Mouse (Mus musculus) neural tube, embryonic 11.5 days (tissue): ENCODE results near the gene Dok3. TPM values are rescaled to one million over a fixed set of nuclear protein-coding genes. Genes with fewer than 3 reads are reported as not detected.
A peak's percentile ranks its signal among the peaks of the same experiment; 100 is the strongest.

Experiments used
- ATAC-seq: fragments of 200-750 bp; cut with Nextera tagmentation; 2 replicates; pipeline ENCODE4 v1.8.0; 2017; ENCODE audit warnings: moderate number of reproducible peaks, mild to moderate bottlenecking, moderate TSS enrichment, moderate library complexity; ENCODE audit not compliant: insufficient read depth, low FRiP score, low TSS enrichment
- DNase-seq: peaks from one replicate; pipeline ENCODE4 v3.0.0-alpha.2; 2015; ENCODE audit warnings: low spot score
- H3K27ac ChIP-seq: fragments of 300-500 bp; sonication (generic); 2 replicates; pipeline ENCODE4 v1.5.1; 2014; ENCODE audit warnings: low read depth, mild to moderate bottlenecking, low read length
- H3K27me3 ChIP-seq: fragments of 300-500 bp; sonication (generic); 2 replicates; pipeline ENCODE4 v1.6.1; 2014; ENCODE audit warnings: mild to moderate bottlenecking, low read length, mixed read lengths; ENCODE audit not compliant: control insufficient read depth, insufficient read depth
- H3K36me3 ChIP-seq: fragments of 300-500 bp; sonication (generic); 2 replicates; pipeline ENCODE4 v1.6.1; 2014; ENCODE audit warnings: mild to moderate bottlenecking, low read length, moderate library complexity, mixed read lengths; ENCODE audit not compliant: control insufficient read depth, insufficient read depth
- H3K4me1 ChIP-seq: fragments of 300-500 bp; sonication (generic); 2 replicates; pipeline ENCODE4 v1.6.1; 2014; ENCODE audit warnings: low read length, mixed read lengths; ENCODE audit not compliant: control insufficient read depth, insufficient read depth
- H3K4me2 ChIP-seq: fragments of 300-500 bp; sonication (generic); 2 replicates; pipeline ENCODE4 v1.6.1; 2014; ENCODE audit warnings: low read depth, mild to moderate bottlenecking, moderate library complexity
- H3K4me3 ChIP-seq: fragments of 300-500 bp; sonication (generic); 2 replicates; pipeline ENCODE4 v1.5.1; 2014; ENCODE audit warnings: low read depth, low read length
- H3K9ac ChIP-seq: fragments of 300-500 bp; sonication (generic); 2 replicates; pipeline ENCODE4 v1.6.1; 2014; ENCODE audit warnings: mild to moderate bottlenecking, low read length
- H3K9me3 ChIP-seq: fragments of 300-500 bp; sonication (generic); 2 replicates; pipeline ENCODE4 v1.6.1; 2016; ENCODE audit warnings: low read length; ENCODE audit not compliant: control insufficient read depth
- WGBS: fragments of 180-500 bp; shearing (Covaris S2); extraction: QIAGEN DNeasy Blood & Tissue Kit; methylation state at CpG from one replicate; pipeline ENCODE4 v1.1.7; 2014; 5-methylcytosine and 5-hydroxymethylcytosine counted together
- polyA plus RNA-seq: library from polyadenylated mRNA; unstranded; fragments of >200 nt; fragmentation: Nextera tagmentation; extraction: Ambion mirVana; gene quantifications from 2 replicates; pipeline ENCODE4 v1.2.1, GENCODE M21; 2014

Gene Dok3
- polyA plus RNA-seq, 1 experiment from 2014 or later, result 2.6 TPM

GRCm38 (mm10) chr13:55527834-55528772 lies 993 bp downstream of the Dok3 start:
- no peaks in the 10 kb centered on the region for H3K9me3 ChIP-seq
- H3K27me3 ChIP-seq, result no peaks in the 10 kb centered on the region
- DNase-seq, result no peak
- ATAC-seq, result no peak
- H3K4me1 ChIP-seq, result no peaks in the 10 kb centered on the region
- no peak overlapping the region for H3K9ac ChIP-seq
- H3K27ac ChIP-seq, result no peak overlapping the region
- no peak overlapping the region for H3K4me3 ChIP-seq
- H3K36me3 ChIP-seq, result peaks cover 9% of the 10 kb centered on the region
- WGBS, result 81% methylated on average over 18 of the region's 18 CpGs
- no peak overlapping the region for H3K4me2 ChIP-seq

GRCm38 (mm10) chr13:55527212-55527611 lies 1.9 kb downstream of the Dok3 start:
- DNase-seq (no peak), ATAC-seq (no peak)
- 90% methylated on average over 16 of the region's 16 CpGs for WGBS
- H3K4me2 ChIP-seq, result no peak overlapping the region
- no peak overlapping the region for H3K4me3 ChIP-seq
- no peak overlapping the region for H3K27ac ChIP-seq
- no peaks in the 10 kb centered on the region for H3K27me3 ChIP-seq
- no peaks in the 10 kb centered on the region for H3K9me3 ChIP-seq
- H3K36me3 ChIP-seq, result peaks cover 9% of the 10 kb centered on the region
- H3K9ac ChIP-seq, result no peak overlapping the region
- no peaks in the 10 kb centered on the region for H3K4me1 ChIP-seq

GRCm38 (mm10) chr13:55525733-55526553 lies 3.2 kb downstream of the Dok3 start:
- Histone ChIP-seq H3K9ac (no peak overlapping the region), H3K4me1 (no peaks in the 10 kb centered on the region), H3K4me2 (no peak overlapping the region), H3K9me3 (no peaks in the 10 kb centered on the region), H3K36me3 (peaks cover 3% of the 10 kb centered on the region; the same call in 1 of the 2 replicates), H3K4me3 (no peak overlapping the region), H3K27ac (no peak overlapping the region), H3K27me3 (no peaks in the 10 kb centered on the region)
- no peak for ATAC-seq
- DNase-seq, result no peak
- 83% methylated on average over 15 of the region's 16 CpGs for WGBS

- no peak for ATAC-seq
- WGBS, result 93% methylated on average over 23 of the region's 23 CpGs
- H3K9ac ChIP-seq, result no peak overlapping the region
These were observed 5.0 kb downstream of the Dok3 start for GRCm38 (mm10) chr13:55523951-55524600.

GRCm38 (mm10) chr13:55523278-55523677 lies 5.8 kb downstream of the Dok3 start:
- no peaks in the 10 kb centered on the region for H3K27me3 ChIP-seq
- no peak overlapping the region for H3K4me3 ChIP-seq
- ATAC-seq (no peak), DNase-seq (no peak)
- H3K36me3 ChIP-seq, result no peaks in the 10 kb centered on the region
- 70% methylated on average over 17 of the region's 17 CpGs for WGBS
- H3K27ac ChIP-seq, result no peak overlapping the region
- no peak overlapping the region for H3K9ac ChIP-seq
- H3K4me1 ChIP-seq, result no peaks in the 10 kb centered on the region
- H3K4me2 ChIP-seq, result no peak overlapping the region
- no peaks in the 10 kb centered on the region for H3K9me3 ChIP-seq

More at GRCm38 (mm10) chr13:55523951-55524600, 5.0 kb downstream of the Dok3 start:
- no peaks in the 10 kb centered on the region for H3K27me3 ChIP-seq
- H3K4me2 ChIP-seq, result no peak overlapping the region
- no peaks in the 10 kb centered on the region for H3K4me1 ChIP-seq
- no peak overlapping the region for H3K27ac ChIP-seq
- no peak overlapping the region for H3K4me3 ChIP-seq
- DNase-seq, result no peak
- no peaks in the 10 kb centered on the region for H3K9me3 ChIP-seq
- H3K36me3 ChIP-seq, result no peaks in the 10 kb centered on the region

- H3K27me3 ChIP-seq, result no peaks in the 10 kb centered on the region
- ATAC-seq (no peak), DNase-seq (no peak)
- H3K9me3 ChIP-seq, result no peaks in the 10 kb centered on the region
- H3K27ac ChIP-seq, result no peak overlapping the region
- WGBS, result 62% methylated on average over 8 of the region's 8 CpGs
- H3K4me2 ChIP-seq, result no peak overlapping the region
- H3K4me3 ChIP-seq, result no peak overlapping the region
- no peaks in the 10 kb centered on the region for H3K4me1 ChIP-seq
- no peak overlapping the region for H3K9ac ChIP-seq
- H3K36me3 ChIP-seq, result no peaks in the 10 kb centered on the region
These were observed 6.4 kb downstream of the Dok3 start for GRCm38 (mm10) chr13:55522730-55523129.

GRCm38 (mm10) chr13:55519606-55520005 lies 9.5 kb downstream of the Dok3 start:
- no peaks in the 10 kb centered on the region for H3K27me3 ChIP-seq
- no peak overlapping the region for H3K4me2 ChIP-seq
- 76% methylated on average over 4 of the region's 4 CpGs for WGBS
- no peaks in the 10 kb centered on the region for H3K36me3 ChIP-seq
- ATAC-seq (no peak), DNase-seq (no peak)
- H3K9ac ChIP-seq, result no peak overlapping the region
- no peak overlapping the region for H3K4me3 ChIP-seq
- H3K9me3 ChIP-seq, result no peaks in the 10 kb centered on the region
- H3K27ac ChIP-seq, result no peak overlapping the region
- no peaks in the 10 kb centered on the region for H3K4me1 ChIP-seq

- H3K27ac ChIP-seq, result no peak overlapping the region
- H3K4me1 ChIP-seq, result peaks cover 9% of the 10 kb centered on the region; the same call in 1 of the 2 replicates
- no peak for ATAC-seq
- no peaks in the 10 kb centered on the region for H3K9me3 ChIP-seq
- 2% methylated on average over 5 of the region's 5 CpGs for WGBS
- H3K9ac ChIP-seq, result no peak overlapping the region
- H3K4me3 ChIP-seq, result no peak overlapping the region
- peak; percentile 88 for DNase-seq
- H3K27me3 ChIP-seq, result no peaks in the 10 kb centered on the region
- no peaks in the 10 kb centered on the region for H3K36me3 ChIP-seq
- no peak overlapping the region for H3K4me2 ChIP-seq
These were observed 12.1 kb downstream of the Dok3 start for GRCm38 (mm10) chr13:55516955-55517354.
